Mouse (Mus musculus) embryonic facial prominence, embryonic 10.5 days (tissue): Measurements from ENCODE around the gene Tbc1d17. TPM values are rescaled to one million over a fixed set of nuclear protein-coding genes. Genes with fewer than 3 reads are reported as not detected.
"Not testable (repeated sequence)": the region's sequence is repeated elsewhere in the genome, so short reads cannot be mapped to it uniquely, and the experiment has no call there.

Experiments used
- DNase-seq: peaks from one replicate; pipeline ENCODE4 v3.0.0-alpha.2; 2017; ENCODE audit warnings: low spot score
- H3K27ac ChIP-seq: fragments of 300-500 bp; sonication (generic); replicated peaks from 2 replicates; pipeline ENCODE4 v1.5.1; 2016; ENCODE audit warnings: mild to moderate bottlenecking
- H3K27me3 ChIP-seq: fragments of 300-500 bp; sonication (generic); replicated peaks from 2 replicates; pipeline ENCODE4 v1.6.1; 2016; ENCODE audit warnings: low read depth, mild to moderate bottlenecking; ENCODE audit not compliant: poor library complexity, severe bottlenecking
- H3K36me3 ChIP-seq: fragments of 300-500 bp; sonication (generic); replicated peaks from 2 replicates; pipeline ENCODE4 v1.6.1; 2016; ENCODE audit warnings: mild to moderate bottlenecking, moderate library complexity
- H3K4me1 ChIP-seq: fragments of 300-500 bp; sonication (generic); 2 replicates; pipeline ENCODE4 v1.6.1; 2016
- H3K4me3 ChIP-seq: fragments of 300-500 bp; sonication (generic); 2 replicates; pipeline ENCODE4 v1.5.1; 2016; ENCODE audit warnings: mild to moderate bottlenecking, moderate library complexity
- H3K9me3 ChIP-seq: fragments of 300-500 bp; sonication (generic); 2 replicates; pipeline ENCODE4 v1.6.1; 2016; ENCODE audit warnings: mild to moderate bottlenecking
- WGBS: fragments of 180-500 bp; shearing (Covaris S2); methylation state at CpG from one replicate; pipeline ENCODE4 v1.1.7; 2016; 5-methylcytosine and 5-hydroxymethylcytosine counted together
- polyA plus RNA-seq: library from polyadenylated mRNA; unstranded; fragments of >200 nt; fragmentation: Nextera tagmentation; extraction: Ambion mirVana; gene quantifications from 2 replicates; pipeline ENCODE4 v1.2.1, GENCODE M21; 2016

The Tbc1d17 gene
- polyA plus RNA-seq, 1 experiment from 2014 or later: 82.7 TPM

- Histone ChIP-seq H3K36me3 (peaks cover 73% of the 10 kb centered on the region), H3K27me3 (no peaks in the 10 kb centered on the region), H3K9me3 (no peaks in the 10 kb centered on the region), H3K27ac (no peak overlapping the region), H3K4me3 (0 out of 2 replicates have a peak overlapping the region, but pooled peaks have one; percentile 8), H3K4me1 (peaks cover 21% of the 10 kb centered on the region)
- 93% methylated on average over 13 of the region's 13 CpGs for WGBS
- DNase-seq: no peak
These were observed 39.6 kb upstream of the Tbc1d17 start for GRCm38 (mm10) chr7:44888256-44889105.

GRCm38 (mm10) chr7:44886964-44887363, 38.1 kb upstream of the Tbc1d17 start:
- no peak overlapping the region for H3K27ac ChIP-seq
- peaks cover 88% of the 10 kb centered on the region for H3K36me3 ChIP-seq
- WGBS: 91% methylated on average over 7 of the region's 7 CpGs
- no peaks in the 10 kb centered on the region for H3K9me3 ChIP-seq
- DNase-seq: no peak
- H3K27me3 ChIP-seq: no peaks in the 10 kb centered on the region
- no peak overlapping the region for H3K4me3 ChIP-seq
- H3K4me1 ChIP-seq: peaks cover 15% of the 10 kb centered on the region

- WGBS: 96% methylated on average over 5 of the region's 5 CpGs
- no peak overlapping the region for H3K27ac ChIP-seq
- no peaks in the 10 kb centered on the region for H3K27me3 ChIP-seq
- H3K4me3 ChIP-seq: no peak overlapping the region
- H3K36me3 ChIP-seq: peaks cover 99% of the 10 kb centered on the region
- H3K4me1 ChIP-seq: no peaks in the 10 kb centered on the region; the same call in 1 of the 2 replicates
- no peaks in the 10 kb centered on the region for H3K9me3 ChIP-seq
- no peak for DNase-seq
These were observed 35.8 kb upstream of the Tbc1d17 start for GRCm38 (mm10) chr7:44884637-44885036.

GRCm38 (mm10) chr7:44883036-44883435, 34.2 kb upstream of the Tbc1d17 start:
- peaks cover 99% of the 10 kb centered on the region for H3K36me3 ChIP-seq
- H3K4me3 ChIP-seq: no peak overlapping the region
- WGBS: 88% methylated on average over 3 of the region's 3 CpGs
- no peak overlapping the region for H3K27ac ChIP-seq
- no peaks in the 10 kb centered on the region; the same call in 1 of the 2 replicates for H3K4me1 ChIP-seq
- DNase-seq: no peak
- H3K27me3 ChIP-seq: no peaks in the 10 kb centered on the region
- no peaks in the 10 kb centered on the region for H3K9me3 ChIP-seq

GRCm38 (mm10) chr7:44877833-44878232, 29.0 kb upstream of the Tbc1d17 start:
- no peaks in the 10 kb centered on the region for H3K27me3 ChIP-seq
- peaks cover 74% of the 10 kb centered on the region for H3K36me3 ChIP-seq
- H3K27ac ChIP-seq: no peak overlapping the region
- no peaks in the 10 kb centered on the region for H3K9me3 ChIP-seq
- 89% methylated on average over 14 of the region's 14 CpGs for WGBS
- H3K4me1 ChIP-seq: peaks cover 7% of the 10 kb centered on the region; the same call in 1 of the 2 replicates
- DNase-seq: no peak
- no peak overlapping the region for H3K4me3 ChIP-seq

GRCm38 (mm10) chr7:44871774-44872173, 22.9 kb upstream of the Tbc1d17 start:
- peaks cover 38% of the 10 kb centered on the region for H3K4me1 ChIP-seq
- not testable (repeated sequence) for H3K9me3 ChIP-seq, H3K27ac ChIP-seq, H3K4me3 ChIP-seq, H3K27me3 ChIP-seq, DNase-seq
- H3K36me3 ChIP-seq: peaks cover 32% of the 10 kb centered on the region
- WGBS: 88% methylated on average over 2 of the region's 2 CpGs

GRCm38 (mm10) chr7:44871181-44871580, 22.3 kb upstream of the Tbc1d17 start:
- no peaks in the 10 kb centered on the region for H3K9me3 ChIP-seq
- no peaks in the 10 kb centered on the region for H3K27me3 ChIP-seq
- H3K27ac ChIP-seq: no peak overlapping the region
- no peak overlapping the region for H3K4me3 ChIP-seq
- H3K4me1 ChIP-seq: peaks cover 44% of the 10 kb centered on the region
- WGBS: 81% methylated on average over 1 of the region's 1 CpGs
- no peak for DNase-seq
- H3K36me3 ChIP-seq: peaks cover 32% of the 10 kb centered on the region

- Histone ChIP-seq H3K36me3 (peaks cover 32% of the 10 kb centered on the region), H3K9me3 (no peaks in the 10 kb centered on the region), H3K27me3 (no peaks in the 10 kb centered on the region), H3K27ac (peak overlapping the region; percentile 100), H3K4me3 (peak overlapping the region; percentile 98), H3K4me1 (peaks cover 50% of the 10 kb centered on the region)
- WGBS: 86% methylated on average over 6 of the region's 6 CpGs
- no peak for DNase-seq
These were observed 21.7 kb upstream of the Tbc1d17 start for GRCm38 (mm10) chr7:44870614-44871013.

- no peaks in the 10 kb centered on the region for H3K9me3 ChIP-seq
- no peaks in the 10 kb centered on the region for H3K27me3 ChIP-seq
- 12% methylated on average over 29 of the region's 29 CpGs for WGBS
- H3K36me3 ChIP-seq: peaks cover 36% of the 10 kb centered on the region
- peak within 1 kb of the TSS; percentile 100 for H3K27ac ChIP-seq
- peaks cover 54% of the 10 kb centered on the region for H3K4me1 ChIP-seq
- H3K4me3 ChIP-seq: peak within 1 kb of the TSS; percentile 98
- peak; percentile 96 for DNase-seq
These were observed 21.0 kb upstream of the Tbc1d17 start, which contains the start of gene Ptov1 for GRCm38 (mm10) chr7:44869697-44870528. TSS of gene Ptov1 (minus strand) at chr7:44869788.

- no peaks in the 10 kb centered on the region for H3K27me3 ChIP-seq
- peak overlapping the region; percentile 100 for H3K27ac ChIP-seq
- WGBS: under 1% methylated on average over 108 of the region's 108 CpGs
- H3K4me1 ChIP-seq: peaks cover 58% of the 10 kb centered on the region
- no peaks in the 10 kb centered on the region for H3K9me3 ChIP-seq
- DNase-seq: peak; percentile 88
- H3K36me3 ChIP-seq: peaks cover 44% of the 10 kb centered on the region
- H3K4me3 ChIP-seq: peak overlapping the region; percentile 98
These were observed 20.2 kb upstream of the Tbc1d17 start for GRCm38 (mm10) chr7:44868919-44869696.

- H3K36me3 ChIP-seq: peaks cover 51% of the 10 kb centered on the region
- WGBS: 8% methylated on average over 16 of the region's 16 CpGs
- no peaks in the 10 kb centered on the region for H3K9me3 ChIP-seq
- no peaks in the 10 kb centered on the region for H3K27me3 ChIP-seq
- peaks cover 57% of the 10 kb centered on the region for H3K4me1 ChIP-seq
- peak overlapping the region; percentile 98 for H3K4me3 ChIP-seq
- DNase-seq: peak; percentile 26
- peak overlapping the region; percentile 100 for H3K27ac ChIP-seq
These were observed 19.6 kb upstream of the Tbc1d17 start for GRCm38 (mm10) chr7:44868465-44868864.

- H3K4me1 ChIP-seq: peaks cover 50% of the 10 kb centered on the region
- 63% methylated on average over 9 of the region's 9 CpGs for WGBS
These were observed 18.9 kb upstream of the Tbc1d17 start for GRCm38 (mm10) chr7:44867802-44868201.

More at GRCm38 (mm10) chr7:44867802-44868201, 18.9 kb upstream of the Tbc1d17 start:
- peak overlapping the region; percentile 98 for H3K4me3 ChIP-seq
- peaks cover 58% of the 10 kb centered on the region for H3K36me3 ChIP-seq
- 0 out of 2 replicates have a peak overlapping the region, but pooled peaks have one; percentile 14 for H3K27ac ChIP-seq
- no peak for DNase-seq
- H3K9me3 ChIP-seq: no peaks in the 10 kb centered on the region
- H3K27me3 ChIP-seq: no peaks in the 10 kb centered on the region
